Mouse (Mus musculus) urinary bladder, postnatal 14 days (tissue): ENCODE results near the gene Pygl.

Experiments used
- DNase-seq: peaks from one replicate; pipeline ENCODE4 v3.0.0; 2021; ENCODE audit warnings: low spot score

Pygl gene

GRCm38 (mm10) chr12:70231294-70231693 is at the start of gene Pygl:
TSS of gene Pygl (minus strand) at chr12:70231488.
- no peak for DNase-seq

DNA sequence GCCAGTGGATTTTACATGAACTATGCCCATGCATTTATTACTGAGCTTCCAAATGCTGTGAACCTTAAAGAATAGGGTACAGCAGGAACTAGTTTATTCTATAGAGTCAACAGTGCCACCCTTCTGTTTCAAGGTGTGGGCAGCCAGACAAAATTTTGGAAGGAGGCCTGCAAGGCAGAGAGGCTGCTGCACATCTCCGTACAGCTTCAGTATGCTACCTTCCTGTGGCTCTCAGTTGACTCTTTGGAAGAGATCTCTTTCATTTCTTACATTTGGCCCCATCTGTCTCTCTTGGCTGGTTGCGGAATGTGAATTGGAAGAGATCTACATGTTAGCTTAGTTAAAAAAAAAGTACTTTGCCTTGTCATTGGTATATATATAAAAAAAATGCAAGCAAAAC is 49.6 kb upstream of the Pygl start:
- no peak for DNase-seq

- no peak for DNase-seq
Observed at GRCm38 (mm10) chr12:70280381-70280780, 49.1 kb upstream of the Pygl start.

- DNase-seq, result no peak
Observed at GRCm38 (mm10) chr12:70277071-70277939, 46.0 kb upstream of the Pygl start.

- DNase-seq, result no peak
Observed at GRCm38 (mm10) chr12:70269724-70270123, 38.4 kb upstream of the Pygl start.

- no peak for DNase-seq
Observed at GRCm38 (mm10) chr12:70267314-70267713, 36.0 kb upstream of the Pygl start.

DNA sequence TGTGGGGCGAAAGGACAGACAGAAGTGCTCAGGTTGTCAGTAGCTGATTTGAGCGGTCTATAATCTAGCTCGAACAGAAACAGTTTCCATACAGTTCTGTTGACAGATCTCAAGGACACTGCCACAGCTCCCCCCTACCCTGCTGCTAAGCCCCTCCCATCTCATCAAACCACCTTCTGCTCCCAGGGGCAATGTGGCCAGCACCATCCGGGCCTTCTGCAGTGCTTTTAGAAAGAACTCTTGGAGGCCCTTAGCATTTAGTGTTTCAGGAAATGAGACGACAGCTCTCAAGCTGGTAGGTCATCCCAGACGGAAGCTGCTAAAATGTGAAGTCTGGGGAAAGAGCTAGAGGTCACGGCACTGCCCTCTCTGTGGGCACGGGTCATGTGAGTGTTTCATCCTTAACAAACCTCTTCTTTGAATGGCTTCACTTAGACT is 35.2 kb upstream of the Pygl start:
- no peak for DNase-seq

DNA sequence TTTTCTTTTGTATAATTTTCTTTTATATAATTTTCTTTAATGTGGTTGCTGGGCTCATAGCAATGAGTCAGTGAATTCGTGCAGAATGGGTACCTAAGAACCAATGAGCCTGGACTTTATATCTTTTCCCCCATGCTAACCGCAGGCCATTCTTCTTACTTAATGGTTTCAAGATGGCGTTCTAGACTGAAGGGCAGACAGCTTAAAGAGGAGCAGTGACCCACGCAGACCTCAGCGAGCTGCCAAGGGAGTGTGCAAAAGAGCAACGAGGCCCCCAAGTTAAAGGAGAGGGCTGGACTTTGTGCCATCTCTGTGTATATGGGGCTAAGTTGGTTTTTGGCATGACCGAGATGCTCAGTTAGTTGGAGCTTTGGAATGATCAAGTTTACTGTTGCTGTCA is 32.4 kb upstream of the Pygl start:
- no peak for DNase-seq

- no peak for DNase-seq
Observed at GRCm38 (mm10) chr12:70262271-70262953, 31.1 kb upstream of the Pygl start.

DNA sequence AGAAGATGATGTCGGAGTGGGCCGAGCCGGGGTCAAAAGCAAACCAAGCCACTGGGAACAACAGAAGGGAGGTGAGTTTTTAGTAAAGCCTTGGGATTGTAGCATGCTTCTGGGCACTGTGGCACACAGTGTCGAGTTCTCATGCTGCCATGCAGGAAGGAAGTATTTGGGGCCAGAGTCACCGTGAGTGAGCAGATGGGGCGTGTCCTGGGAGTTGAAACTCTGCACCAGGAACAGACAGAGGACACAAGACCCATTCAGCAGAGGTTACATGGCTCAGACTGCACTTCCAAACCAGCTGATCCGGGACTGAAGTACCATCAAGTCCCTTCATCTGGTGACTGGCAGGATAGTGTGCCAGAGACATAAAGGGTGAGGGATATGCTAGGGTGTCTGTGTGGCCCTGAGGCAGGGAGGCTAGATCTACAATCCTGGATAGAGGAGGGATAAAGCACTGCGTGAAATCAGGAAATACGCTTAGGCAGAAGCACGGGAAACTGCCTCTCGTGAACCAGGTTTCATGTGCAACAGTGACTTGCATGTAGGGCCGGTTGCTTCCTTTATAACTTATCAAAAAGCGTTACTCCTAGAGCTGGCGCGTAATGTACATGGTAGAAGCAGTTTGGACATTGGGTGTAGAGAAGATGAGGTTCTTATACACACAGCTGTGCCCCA is 20.1 kb upstream of the Pygl start:
- no peak for DNase-seq

- no peak for DNase-seq
Observed at GRCm38 (mm10) chr12:70249616-70250157, 18.4 kb upstream of the Pygl start.

DNA sequence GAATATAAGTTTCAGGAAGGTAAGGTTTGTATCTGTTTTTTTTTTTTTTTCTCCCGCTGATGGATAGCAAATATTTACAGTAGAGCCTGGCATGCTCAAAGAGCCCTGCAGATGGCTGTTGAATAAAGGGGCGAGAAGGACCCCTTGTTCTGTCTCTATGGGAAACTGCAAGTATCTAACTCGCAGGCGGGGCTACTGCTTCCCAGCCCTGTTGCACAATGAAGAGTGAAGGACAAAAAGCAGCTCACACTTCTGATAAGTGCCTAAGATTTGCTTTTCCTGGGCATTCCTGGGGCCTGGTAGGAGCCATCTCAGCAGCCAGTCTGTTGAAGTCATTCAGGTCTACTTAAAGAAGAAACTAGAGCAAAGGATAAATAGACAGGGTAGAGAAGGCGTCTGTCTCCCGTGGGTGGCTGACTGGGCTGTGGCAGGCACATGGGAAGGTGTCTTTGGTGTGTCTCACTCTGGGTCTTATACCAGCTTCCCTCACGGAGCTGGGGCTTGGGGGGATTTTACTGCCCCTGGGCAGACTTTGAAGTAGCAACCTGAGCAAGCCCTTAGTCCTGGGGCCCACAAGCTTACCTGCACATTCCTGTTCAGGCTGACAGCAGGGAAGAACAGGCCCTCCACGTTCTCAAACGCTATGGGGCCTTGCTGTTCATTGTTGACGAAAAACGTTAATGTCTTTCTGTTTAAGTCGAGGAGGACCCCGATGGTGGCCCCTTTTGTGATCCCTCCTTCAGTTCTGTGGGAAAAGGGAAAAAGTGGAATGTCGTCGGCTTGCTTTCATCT is 16.6 kb upstream of the Pygl start:
- no peak for DNase-seq

- DNase-seq, result no peak
Observed at GRCm38 (mm10) chr12:70242550-70242949, 11.3 kb upstream of the Pygl start.

DNA sequence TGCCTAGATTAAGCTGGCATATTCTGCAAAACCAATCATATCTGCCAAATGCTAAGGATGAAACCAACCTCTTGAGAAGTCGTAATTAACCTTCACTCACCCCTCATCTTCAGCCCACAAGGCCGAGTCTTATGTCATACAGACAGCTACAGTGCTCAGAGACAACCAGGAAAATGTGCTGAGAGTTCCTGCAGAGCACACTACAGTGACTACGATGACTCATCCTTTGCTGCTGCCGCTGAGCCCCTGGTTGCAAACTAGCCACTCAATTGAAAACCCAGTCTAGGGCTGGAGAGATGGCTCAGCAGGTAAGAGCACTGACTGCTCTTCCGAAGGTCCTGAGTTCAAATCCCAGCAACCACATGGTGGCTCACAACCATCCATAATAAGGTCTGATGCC is 8.5 kb upstream of the Pygl start:
- no peak for DNase-seq

DNA sequence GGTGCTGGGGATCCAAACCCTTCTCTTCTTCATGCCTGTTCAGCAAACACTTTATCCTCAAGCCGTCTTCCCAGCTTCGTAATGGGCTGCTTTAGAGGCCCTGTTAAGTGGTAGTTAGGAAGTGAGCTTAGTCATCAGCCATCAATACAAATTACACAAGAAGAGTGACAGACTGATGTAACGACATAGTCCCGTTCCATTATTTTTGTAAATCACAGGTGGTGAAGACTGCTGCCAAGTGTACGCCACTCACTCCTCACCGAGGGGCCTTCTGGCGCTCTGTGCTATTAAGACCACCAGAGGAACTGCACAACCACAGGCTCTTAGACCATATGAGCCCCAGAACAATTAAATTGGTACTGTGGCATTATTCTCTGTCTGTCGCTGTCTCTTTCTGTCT is 7.3 kb upstream of the Pygl start:
- DNase-seq, result no peak

GRCm38 (mm10) chr12:70234938-70235484 is 3.7 kb upstream of the Pygl start:
- DNase-seq, result peak; percentile 72

DNA sequence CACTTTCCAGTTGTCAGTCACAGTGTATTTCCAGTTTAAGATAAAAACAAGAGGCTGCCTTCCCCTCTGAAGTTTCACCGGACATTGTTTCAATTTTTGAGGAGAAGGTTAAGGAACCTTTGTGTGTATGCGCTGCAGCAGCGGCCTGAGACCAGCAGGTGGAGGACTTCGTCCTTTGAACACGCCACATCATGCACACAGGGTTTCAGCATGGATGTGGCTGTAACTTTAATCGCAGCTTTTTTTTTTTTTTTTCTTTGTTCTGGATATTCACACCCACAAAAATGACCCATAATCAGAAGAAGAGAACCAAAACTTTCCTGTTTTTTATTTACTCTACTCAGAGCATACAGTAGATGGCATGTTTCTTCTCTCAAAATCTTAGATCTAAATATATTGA is 3.1 kb upstream of the Pygl start:
- DNase-seq, result peak; percentile 47

GRCm38 (mm10) chr12:70233637-70234315 is 2.5 kb upstream of the Pygl start:
- no peak for DNase-seq

GRCm38 (mm10) chr12:70232020-70232544 is 794 bp upstream of the Pygl start:
- DNase-seq, result no peak

- DNase-seq, result no peak
Observed at GRCm38 (mm10) chr12:70228155-70228554, 3.1 kb downstream of the Pygl start.
